Mouse (Mus musculus) spleen, adult 2 months (tissue): ENCODE data around the gene Cblb. TPM values are rescaled to one million over a fixed set of nuclear protein-coding genes. Genes with fewer than 3 reads are reported as not detected.

Experiments
- DNase-seq, 2 experiments: peaks; one replicate each; pipeline versions ENCODE4 v3.0.0 to v3.0.0-alpha.2; 2012 to 2021; ENCODE audit warnings: low spot score in 2 of 2, low read depth in 1 of 2
- H3K27ac ChIP-seq: fragments of 200-500 bp; 2 replicates; pipeline ENCODE4 v1.5.1; 2012; ENCODE audit warnings: low read length, inconsistent platforms; ENCODE audit not compliant: insufficient read depth
- H3K27me3 ChIP-seq: fragments of 200-500 bp; 2 replicates; pipeline ENCODE4 v1.6.1; 2012; ENCODE audit warnings: mild to moderate bottlenecking, moderate library complexity, low read length, inconsistent platforms; ENCODE audit not compliant: control insufficient read depth, insufficient read depth
- H3K36me3 ChIP-seq: fragments of 200-500 bp; 2 replicates; pipeline ENCODE4 v1.6.1; 2012; ENCODE audit warnings: mild to moderate bottlenecking, low read length, inconsistent platforms; ENCODE audit not compliant: control insufficient read depth, insufficient read depth
- H3K4me1 ChIP-seq: fragments of 200-500 bp; 2 replicates; pipeline ENCODE4 v1.6.1; 2011; ENCODE audit warnings: inconsistent platforms; ENCODE audit not compliant: control insufficient read depth, insufficient read depth, insufficient read length
- H3K4me3 ChIP-seq: fragments of 200-500 bp; 2 replicates; pipeline ENCODE4 v1.5.1; 2011; ENCODE audit warnings: mild to moderate bottlenecking, inconsistent platforms; ENCODE audit not compliant: insufficient read depth, insufficient read length; ENCODE audit errors: extremely low read depth
- CTCF ChIP-seq: fragments of 200-500 bp; IDR thresholded peaks from 2 replicates; pipeline ENCODE4 v1.5.1; 2011; ENCODE audit warnings: mild to moderate bottlenecking, inconsistent platforms; ENCODE audit not compliant: insufficient read depth, insufficient read length, insufficient replicate concordance; ENCODE audit errors: extremely low read depth
- POLR2A ChIP-seq: fragments of 200-500 bp; IDR thresholded peaks from 2 replicates; pipeline ENCODE4 v1.6.1; 2011; ENCODE audit warnings: low read depth, low read length, inconsistent platforms
- WGBS: fragments of 180-500 bp; shearing (Covaris S2); methylation state at CpG from one replicate; pipeline ENCODE4 v1.1.7; 2018; 5-methylcytosine and 5-hydroxymethylcytosine counted together
- polyA plus RNA-seq: library from polyadenylated mRNA; depleted of rRNA; stranded (reverse); fragments of >200 nt; gene quantifications from 2 replicates; pipeline ENCODE4 v1.2.3, GENCODE M21; 2012; rRNA removed

Cblb gene
- 18.1 and 21.1 TPM in 2 replicates for polyA plus RNA-seq

DNA sequence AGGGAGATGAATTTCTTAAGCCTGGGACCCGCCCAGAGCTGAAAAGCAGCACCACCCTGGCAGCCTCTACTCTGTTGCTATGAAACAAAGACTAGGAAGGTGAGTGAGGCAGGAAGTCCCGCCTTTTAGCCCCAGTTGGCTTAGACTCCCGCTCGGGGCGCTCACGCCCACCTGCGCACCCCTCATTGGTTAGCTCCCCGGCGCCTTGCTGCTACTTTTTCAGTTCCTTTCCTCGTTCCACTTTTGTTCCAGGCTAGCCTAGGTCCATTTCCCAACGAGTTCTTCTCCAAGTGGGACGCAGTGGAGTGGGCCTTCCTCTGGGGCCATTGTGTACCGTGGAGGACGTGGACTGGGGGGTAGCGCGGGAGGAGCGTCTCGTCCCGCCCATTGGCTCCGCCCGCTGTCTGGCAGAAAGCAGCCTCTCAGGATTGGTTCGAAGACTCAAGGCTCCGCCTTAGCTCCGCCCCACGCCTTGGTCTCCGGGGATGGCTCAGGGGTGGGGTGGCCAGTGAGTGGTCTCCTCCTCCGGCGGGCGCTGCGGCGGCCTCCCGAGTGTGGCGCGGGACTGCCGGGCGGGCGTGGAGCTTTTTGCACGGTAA is at the start of gene Cblb:
Cblb (plus strand) TSS at position 135 of the 599 bp plus-strand sequence.
- no peak for TF ChIP-seq CTCF
- peak; percentile 67 for TF ChIP-seq POLR2A
- H3K4me3 ChIP-seq: peak within 1 kb of the TSS; percentile 93
- DNase-seq: peak; percentile 92 to 96
- under 1% methylated on average over 38 of the region's 38 CpGs for WGBS
- H3K27ac ChIP-seq: peak within 1 kb of the TSS; percentile 95
- peaks cover 7% of the 10 kb centered on the region for H3K4me1 ChIP-seq
- no peaks in the 10 kb centered on the region for H3K27me3 ChIP-seq
- peaks cover 4% of the 10 kb centered on the region; the same call in 1 of the 2 replicates for H3K36me3 ChIP-seq

DNA sequence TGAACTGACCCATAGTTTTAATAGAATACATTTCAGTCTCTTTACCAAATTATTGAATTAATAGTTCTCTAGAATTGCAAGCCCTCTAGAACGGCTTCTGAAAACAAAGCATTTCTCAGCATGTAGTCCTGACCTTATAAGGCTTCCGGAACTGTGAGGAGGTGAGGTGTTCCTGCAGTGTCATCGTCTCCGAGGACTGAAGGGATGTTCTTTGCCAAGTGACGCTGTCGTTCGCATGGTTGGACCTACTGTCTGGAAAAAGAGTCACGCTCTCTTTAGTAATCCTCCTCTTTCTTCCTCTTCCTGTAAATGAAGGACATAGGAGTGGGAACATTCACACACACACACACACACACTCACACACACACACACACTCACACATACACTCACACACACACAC is 45.6 kb upstream of the Cblb start:
- DNase-seq: no peak
- Histone ChIP-seq H3K36me3 (no peaks in the 10 kb centered on the region), H3K27me3 (no peaks in the 10 kb centered on the region), H3K27ac (no peak overlapping the region), H3K4me3 (no peak overlapping the region), H3K4me1 (no peaks in the 10 kb centered on the region; the same call in 1 of the 2 replicates)
- 91% methylated on average over 8 of the region's 8 CpGs for WGBS
- TF ChIP-seq CTCF: no peak
- TF ChIP-seq POLR2A: no peak

DNA sequence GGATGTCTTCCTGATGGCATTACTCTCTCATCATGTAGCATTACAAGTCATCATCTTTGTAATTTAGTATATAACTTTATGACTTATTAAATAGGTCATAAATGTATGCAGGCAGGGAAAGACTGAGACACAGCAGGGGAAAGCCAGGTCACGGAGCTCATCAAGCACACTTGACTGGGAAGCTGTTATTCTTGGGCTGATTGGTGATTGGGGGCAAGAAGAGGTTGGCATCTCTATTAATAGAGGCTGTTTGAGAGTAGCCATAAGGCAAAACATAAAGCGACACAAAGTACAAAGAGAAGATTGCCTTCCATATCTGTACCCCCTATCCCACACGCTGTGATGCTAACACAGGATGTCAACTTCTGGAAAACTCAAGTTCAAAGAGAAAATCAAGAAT is 44.8 kb upstream of the Cblb start:
- DNase-seq: no peak
- Histone ChIP-seq H3K4me3 (no peak overlapping the region), H3K27ac (no peak overlapping the region), H3K36me3 (no peaks in the 10 kb centered on the region), H3K27me3 (no peaks in the 10 kb centered on the region), H3K4me1 (no peaks in the 10 kb centered on the region; the same call in 1 of the 2 replicates)
- 93% methylated on average over 3 of the region's 3 CpGs for WGBS
- no peak for TF ChIP-seq CTCF
- no peak for TF ChIP-seq POLR2A

DNA sequence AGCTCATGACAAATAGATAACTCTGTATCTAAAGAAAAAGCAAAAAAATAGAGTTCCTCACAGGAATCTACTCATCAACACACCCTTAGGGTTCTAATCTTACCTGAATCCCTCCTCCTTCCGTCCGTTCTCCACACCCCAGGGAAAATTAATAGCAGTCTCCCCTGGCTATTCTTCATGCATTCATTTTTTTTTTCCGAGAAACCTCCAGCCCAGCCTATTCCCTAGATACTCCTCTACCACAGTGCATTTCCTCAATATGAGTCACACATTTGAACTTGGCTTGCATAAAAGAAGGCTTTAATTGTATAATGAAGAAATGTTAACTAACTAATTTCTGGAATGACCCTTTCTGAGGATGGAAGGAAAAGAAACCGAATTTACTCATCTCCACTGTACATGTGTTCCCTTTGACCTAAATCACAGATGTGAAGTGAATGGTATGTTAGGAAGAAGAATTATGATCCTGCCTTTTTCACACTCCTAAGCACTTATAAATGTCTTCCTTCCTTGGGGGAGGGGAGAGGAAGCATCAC is 43.9 kb upstream of the Cblb start:
- Histone ChIP-seq H3K4me3 (no peak overlapping the region), H3K27me3 (no peaks in the 10 kb centered on the region), H3K27ac (no peak overlapping the region), H3K4me1 (no peaks in the 10 kb centered on the region; the same call in 1 of the 2 replicates), H3K36me3 (no peaks in the 10 kb centered on the region)
- DNase-seq: no peak
- 83% methylated on average over 4 of the region's 4 CpGs for WGBS
- TF ChIP-seq POLR2A (no peak), CTCF (no peak)

DNA sequence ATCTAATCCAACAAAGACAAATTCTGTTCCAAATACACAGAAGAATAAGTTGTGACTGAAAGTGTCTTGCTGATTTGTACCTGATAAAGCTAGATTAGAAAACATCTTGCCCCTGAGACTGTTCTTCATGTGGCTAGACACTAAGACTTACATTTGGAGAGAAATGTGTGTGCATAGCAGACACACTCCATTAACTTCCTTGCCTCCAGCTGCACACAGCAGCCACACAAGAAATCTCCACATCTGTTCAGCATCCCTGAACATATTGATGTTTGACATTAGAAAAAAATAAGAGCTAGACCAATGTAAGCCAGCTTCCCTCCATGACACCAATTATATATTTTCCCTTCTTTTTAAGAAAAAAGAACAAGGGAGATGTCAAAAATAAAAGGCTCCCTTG is 43.0 kb upstream of the Cblb start:
- no peak for DNase-seq

DNA sequence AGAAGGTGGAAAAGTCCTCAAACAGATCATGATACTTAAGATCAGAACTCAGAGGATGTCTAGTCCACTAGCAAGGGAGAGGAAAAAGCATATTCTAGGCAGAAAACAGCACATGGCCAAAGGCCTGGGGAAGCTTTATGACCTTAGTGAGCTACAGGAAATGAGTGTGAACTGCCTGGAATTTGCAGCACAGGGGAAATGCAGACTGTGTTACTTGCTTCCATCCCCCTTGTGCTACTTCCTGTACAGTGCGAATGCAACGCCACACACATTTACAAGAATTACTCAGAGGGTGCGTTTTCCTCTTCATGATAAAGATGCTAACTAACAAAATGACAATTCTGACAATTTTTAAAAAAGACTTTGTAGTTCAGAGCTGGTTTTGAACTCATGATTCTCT is 41.8 kb upstream of the Cblb start:
- 29% methylated on average over 3 of the region's 3 CpGs for WGBS
- H3K4me1 ChIP-seq: no peaks in the 10 kb centered on the region; the same call in 1 of the 2 replicates
- no peak for DNase-seq
- H3K4me3 ChIP-seq: no peak overlapping the region
- H3K27ac ChIP-seq: no peak overlapping the region
- H3K36me3 ChIP-seq: no peaks in the 10 kb centered on the region
- TF ChIP-seq POLR2A (no peak), CTCF (no peak)
- no peaks in the 10 kb centered on the region for H3K27me3 ChIP-seq

More for the DNA sequence above, 43.0 kb upstream of the Cblb start:
- TF ChIP-seq CTCF: no peak
- no peak for TF ChIP-seq POLR2A
- H3K27ac ChIP-seq: no peak overlapping the region
- H3K4me1 ChIP-seq: no peaks in the 10 kb centered on the region; the same call in 1 of the 2 replicates
- H3K36me3 ChIP-seq: no peaks in the 10 kb centered on the region
- no peak overlapping the region for H3K4me3 ChIP-seq
- no peaks in the 10 kb centered on the region for H3K27me3 ChIP-seq

DNA sequence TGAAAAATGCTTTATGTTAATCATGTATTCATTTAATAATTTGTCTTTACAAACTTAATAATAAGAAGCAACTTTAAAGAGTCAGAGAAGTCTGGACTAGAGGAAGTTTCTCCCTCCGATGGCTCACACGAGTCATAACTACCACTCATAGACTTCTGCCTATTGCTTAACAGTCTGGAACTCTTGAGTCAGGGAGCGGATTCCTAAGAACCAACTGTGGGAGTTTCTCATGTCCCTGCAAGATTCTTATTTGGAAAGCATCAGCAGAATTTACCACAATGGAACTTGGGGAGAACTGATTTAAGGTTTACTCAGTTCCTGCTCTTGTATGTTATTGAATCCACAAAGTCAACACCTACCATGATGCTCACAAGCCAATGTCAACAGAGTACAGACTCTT is 31.0 kb upstream of the Cblb start:
- 87% methylated on average over 3 of the region's 3 CpGs for WGBS
- no peak for TF ChIP-seq POLR2A
- TF ChIP-seq CTCF: no peak
- no peak overlapping the region for H3K27ac ChIP-seq

More for the DNA sequence above, 31.0 kb upstream of the Cblb start:
- no peak for DNase-seq
- Histone ChIP-seq H3K36me3 (no peaks in the 10 kb centered on the region), H3K4me3 (no peak overlapping the region), H3K4me1 (no peaks in the 10 kb centered on the region), H3K27me3 (no peaks in the 10 kb centered on the region)
